ENCODE assay signal across 17 mouse cellular contexts in the genomic region with DNA sequence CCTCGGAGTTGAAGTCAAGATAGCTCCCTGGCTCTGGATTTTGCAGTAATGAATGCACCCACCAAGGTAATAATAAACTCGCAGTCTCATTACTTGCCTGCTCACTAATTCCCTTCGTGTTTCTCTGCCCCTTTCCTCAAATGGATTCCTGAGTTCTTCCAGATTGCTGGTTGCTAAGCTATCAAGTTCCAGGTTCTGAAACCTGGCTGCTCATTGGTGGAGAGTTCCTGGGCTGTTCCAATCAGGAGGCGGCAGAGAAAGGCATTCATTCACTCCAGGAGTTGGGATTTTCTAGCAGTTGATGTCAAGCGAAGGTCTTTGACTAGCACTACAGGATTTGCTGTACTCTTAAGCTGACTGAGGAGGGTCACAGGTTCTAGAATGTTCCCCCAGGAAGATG.
DNase-seq lines count a peak whose midpoint lies in the region; ATAC-seq lines count a peak whose summit lies in the region.
"Had no signal": no experiment of that assay in that cellular context is flagged by ENCODE, and none has a peak within 500 bp of the region (broad histone marks: within the 10 kb centered on the region; RNA-seq: fewer than 3 reads in every experiment).

No protein-coding gene starts in this region.

- no peak overlapping the region for H3K9ac ChIP-seq in limb, embryonic 11.5 days (ENCODE audit: low read length)
- H3K9ac ChIP-seq in limb, embryonic 13.5 days: no peak overlapping the region
- H3K9ac ChIP-seq: liver, postnatal 0 days; neural tube, embryonic 12.5 days had no signal

- no peak overlapping the region for H3K4me2 ChIP-seq in limb, embryonic 11.5 days (ENCODE audit: low read depth, severe bottlenecking)
- peak overlapping the region; percentile 14; the same call in 1 of the 2 replicates for H3K4me2 ChIP-seq in limb, embryonic 13.5 days (replicated peaks)
- H3K4me2 ChIP-seq: neural tube, embryonic 12.5 days had no signal

- H3K36me3 ChIP-seq in limb, embryonic 11.5 days (ENCODE audit: control insufficient read depth, insufficient read depth, low read length): no peaks in the 10 kb centered on the region
- no peaks in the 10 kb centered on the region for H3K36me3 ChIP-seq in limb, embryonic 10.5 days
- no peaks in the 10 kb centered on the region for H3K36me3 ChIP-seq in limb, embryonic 13.5 days
- H3K36me3 ChIP-seq: midbrain, embryonic 10.5 days; neural tube, embryonic 12.5 days had no signal

- WGBS in limb, embryonic 11.5 days: 43% methylated on average over 5 of the region's 5 CpGs
- 52% methylated on average over 5 of the region's 5 CpGs for WGBS in limb, embryonic 10.5 days
- 24% methylated on average over 5 of the region's 5 CpGs for WGBS in limb, embryonic 13.5 days

- H3K4me1 ChIP-seq in limb, embryonic 11.5 days (ENCODE audit: control insufficient read depth, insufficient read depth, low read length): 0 out of 2 replicates have a peak, but pooled peaks cover 3% of the 10 kb centered on the region
- peaks cover 10% of the 10 kb centered on the region for H3K4me1 ChIP-seq in limb, embryonic 10.5 days
- peaks cover 28% of the 10 kb centered on the region for H3K4me1 ChIP-seq in limb, embryonic 13.5 days
- H3K4me1 ChIP-seq: neural tube, embryonic 12.5 days had no signal

- H3K27ac ChIP-seq in limb, embryonic 11.5 days (replicated peaks; ENCODE audit: low read depth, low read length): no peak overlapping the region
- H3K27ac ChIP-seq in limb, embryonic 10.5 days: no peak overlapping the region; the same call in 1 of the 2 replicates
- H3K27ac ChIP-seq in limb, embryonic 13.5 days: peak overlapping the region; percentile 44; the same call in 1 of the 2 replicates
- H3K27ac ChIP-seq: heart, adult 2 months; midbrain, embryonic 10.5 days; neural tube, embryonic 12.5 days had no signal

- no peaks in the 10 kb centered on the region for H3K9me3 ChIP-seq in limb, embryonic 11.5 days (ENCODE audit: control insufficient read depth, low read length)
- H3K9me3 ChIP-seq in limb, embryonic 10.5 days (replicated peaks): no peaks in the 10 kb centered on the region
- no peaks in the 10 kb centered on the region for H3K9me3 ChIP-seq in limb, embryonic 13.5 days
- H3K9me3 ChIP-seq: midbrain, embryonic 10.5 days; neural tube, embryonic 12.5 days had no signal

- H3K4me3 ChIP-seq in limb, embryonic 11.5 days (ENCODE audit: low read depth, low read length): no peak overlapping the region
- H3K4me3 ChIP-seq in limb, embryonic 10.5 days: no peak overlapping the region
- no peak overlapping the region for H3K4me3 ChIP-seq in limb, embryonic 13.5 days
- H3K4me3 ChIP-seq: heart, adult 2 months; midbrain, embryonic 10.5 days; neural tube, embryonic 12.5 days had no signal

- ATAC-seq in limb, embryonic 11.5 days (ENCODE audit: insufficient number of reproducible peaks, low FRiP score, low TSS enrichment, low read depth): peak; percentile 57; the same call in 1 of the 2 replicates
- ATAC-seq in limb, embryonic 13.5 days (ENCODE audit: low FRiP score, low read depth): peak; percentile 88
- ATAC-seq: intestine, postnatal 0 days; liver, postnatal 0 days had no signal

- H3K27me3 ChIP-seq in limb, embryonic 11.5 days (ENCODE audit: control insufficient read depth, insufficient read depth, low read length): no peaks in the 10 kb centered on the region
- no peaks in the 10 kb centered on the region for H3K27me3 ChIP-seq in limb, embryonic 10.5 days (ENCODE audit: low read depth, poor library complexity, severe bottlenecking)
- H3K27me3 ChIP-seq in limb, embryonic 13.5 days: no peaks in the 10 kb centered on the region
- H3K27me3 ChIP-seq: CH12.LX; neural tube, embryonic 12.5 days had no signal

- peak; percentile 51 for DNase-seq in limb, embryonic 11.5 days (ENCODE audit: low spot score)
- no peak for DNase-seq in limb, embryonic 10.5 days (ENCODE audit: low spot score)
- peak; percentile 57 for DNase-seq in brain, adult 2 months (ENCODE audit: low read depth, low spot score)
- peak; percentile 52 for DNase-seq in forelimb bud, embryonic 11.5 days (ENCODE audit: low read depth, low spot score)
- DNase-seq in liver: no peak
- DNase-seq in adrenal gland, adult 2 months: no peak
- DNase-seq in heart, postnatal 4 days: no peak
- DNase-seq: adrenal gland, postnatal 14 days; cerebellum, adult 18-20 months; heart, adult 2 months; heart, postnatal 14 days; liver, postnatal 0 days had no signal

Comparison
In these comparisons a context has a peak if more than half of its experiments do, and no peak if none do; other contexts are left out.
1. DNase-seq: peak in limb, embryonic 11.5 days (single experiment), brain, adult 2 months (single experiment) and forelimb bud, embryonic 11.5 days (single experiment); none in limb, embryonic 10.5 days (single experiment), liver (single experiment), adrenal gland, adult 2 months (single experiment) and heart, postnatal 4 days (single experiment).